Mouse (Mus musculus): Measurements from ENCODE around the gene Fam161a. TPM values are rescaled to one million over a fixed set of nuclear protein-coding genes. Genes with fewer than 3 reads are reported as not detected.
"Not testable (repeated sequence)": the region's sequence is repeated elsewhere in the genome, so short reads cannot be mapped to it uniquely, and the experiment has no call there.

Gene Fam161a
- polyA plus RNA-seq, 1 experiment from 2014 or later, result 3.6 TPM

DNA sequence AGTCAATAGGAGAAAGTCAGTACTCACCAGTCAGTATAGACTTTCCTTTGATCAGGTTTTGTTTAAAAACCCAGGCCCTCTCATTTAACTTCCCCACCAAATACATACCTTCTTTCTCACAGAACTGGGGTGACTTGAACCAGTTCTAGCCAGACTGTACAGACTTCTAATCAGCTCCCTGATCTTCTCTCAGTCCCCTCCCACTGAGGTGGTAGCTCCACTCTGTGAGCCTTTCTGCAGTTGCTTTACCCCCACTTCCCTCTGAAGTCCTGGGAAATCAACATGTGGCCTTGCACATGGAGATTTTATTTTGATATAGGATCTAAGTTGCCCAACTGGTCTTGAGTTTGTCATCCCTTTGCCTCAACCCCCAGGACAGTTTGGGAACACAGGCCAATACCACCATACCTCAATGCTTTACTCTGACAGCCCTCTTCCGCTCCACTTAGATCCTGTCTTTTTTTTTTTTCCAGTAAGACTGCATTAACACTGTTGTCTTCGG, 57.9 kb downstream of the Fam161a start:
- Histone ChIP-seq H3K4me3 (no peak overlapping the region), H3K4me1 (peaks cover 6% of the 10 kb centered on the region; the same call in 1 of the 2 replicates), H3K27ac (no peak overlapping the region), H3K9ac (no peak overlapping the region), H3K9me3 (no peaks in the 10 kb centered on the region; the same call in 1 of the 2 replicates), H3K27me3 (no peaks in the 10 kb centered on the region), H3K36me3 (no peaks in the 10 kb centered on the region), H3K4me2 (no peak overlapping the region)
- ATAC-seq (ENCODE audit: insufficient number of reproducible peaks, insufficient read depth, low FRiP score, low TSS enrichment, low read depth), result no peak
- 87% methylated on average over 2 of the region's 2 CpGs for WGBS

DNA sequence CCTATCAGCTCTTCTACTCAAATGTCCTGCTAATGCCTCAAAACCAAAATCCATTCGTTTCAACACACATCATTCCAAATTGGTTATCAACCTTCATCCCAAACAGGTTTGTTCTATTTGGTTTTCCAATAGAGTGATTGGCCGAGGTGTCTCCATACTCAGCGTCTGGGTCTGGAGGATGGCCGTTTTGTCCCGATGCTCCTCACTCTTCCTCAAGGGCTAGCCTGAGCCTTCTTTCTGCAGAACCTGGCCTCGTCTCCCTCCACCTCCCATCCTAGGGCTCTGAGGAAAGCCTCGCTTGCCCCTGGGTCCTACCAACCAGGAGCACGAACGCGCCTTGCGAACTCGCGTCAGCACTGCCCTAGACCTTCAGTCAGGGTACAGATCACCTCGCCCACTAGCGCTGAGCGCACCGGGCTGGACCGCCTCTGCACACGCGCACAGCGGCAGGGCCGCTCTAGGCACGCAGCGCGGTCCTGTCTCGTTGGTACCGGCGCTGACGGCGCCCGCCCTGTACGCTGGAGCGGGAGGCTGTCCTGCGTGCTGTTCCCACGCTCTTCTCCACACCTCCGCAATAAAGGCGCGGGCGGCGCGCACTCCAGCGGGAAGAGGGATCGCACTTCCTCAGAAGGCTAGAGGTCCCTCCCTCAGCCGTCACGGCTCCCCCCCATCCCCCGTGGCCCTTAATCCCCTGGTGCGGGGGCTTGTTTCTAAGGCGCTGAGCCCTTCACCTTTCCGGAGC, 60.2 kb downstream of the Fam161a start:
- Histone ChIP-seq H3K4me1 (peaks cover 6% of the 10 kb centered on the region; the same call in 1 of the 2 replicates), H3K9me3 (no peaks in the 10 kb centered on the region; the same call in 1 of the 2 replicates), H3K27ac (peak overlapping the region; percentile 60), H3K9ac (peak overlapping the region; percentile 78), H3K4me2 (peak overlapping the region; percentile 77), H3K27me3 (no peaks in the 10 kb centered on the region), H3K36me3 (no peaks in the 10 kb centered on the region), H3K4me3 (peak overlapping the region; percentile 69)
- peak; percentile 99 for ATAC-seq (ENCODE audit: insufficient number of reproducible peaks, insufficient read depth, low FRiP score, low TSS enrichment, low read depth)
- under 1% methylated on average over 49 of the region's 49 CpGs for WGBS

DNA sequence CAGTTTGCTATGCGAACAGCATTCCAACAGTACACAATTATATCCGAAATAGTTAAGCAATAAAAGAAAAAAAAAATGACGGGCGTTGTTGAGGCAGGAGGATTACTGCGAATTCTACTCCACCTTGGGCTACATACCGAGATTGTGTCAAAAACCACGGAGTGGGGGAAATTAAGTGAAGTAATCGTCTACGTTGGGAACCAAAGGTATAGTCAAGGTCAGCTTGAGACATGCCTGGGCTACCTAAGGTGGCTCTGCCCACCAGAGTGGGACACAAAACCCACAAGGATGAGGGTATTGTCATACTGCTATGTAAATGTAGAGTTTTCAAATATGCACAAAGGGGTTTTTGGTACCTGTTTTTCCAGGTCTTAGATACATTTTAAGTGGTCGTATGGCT, 60.9 kb downstream of the Fam161a start:
- no peaks in the 10 kb centered on the region; the same call in 1 of the 2 replicates for H3K9me3 ChIP-seq
- H3K4me3 ChIP-seq, result peak overlapping the region; percentile 69
- H3K9ac ChIP-seq, result peak overlapping the region; percentile 78
- peaks cover 6% of the 10 kb centered on the region; the same call in 1 of the 2 replicates for H3K4me1 ChIP-seq
- ATAC-seq (ENCODE audit: insufficient number of reproducible peaks, insufficient read depth, low FRiP score, low TSS enrichment, low read depth), result no peak
- H3K36me3 ChIP-seq, result no peaks in the 10 kb centered on the region
- no peak overlapping the region for H3K27ac ChIP-seq
- WGBS, result 8% methylated on average over 10 of the region's 10 CpGs
- no peaks in the 10 kb centered on the region for H3K27me3 ChIP-seq
- H3K4me2 ChIP-seq, result peak overlapping the region; percentile 77

- H3K27me3 ChIP-seq; H3K4me2 ChIP-seq; H3K36me3 ChIP-seq; ATAC-seq (ENCODE audit: insufficient number of reproducible peaks, insufficient read depth, low FRiP score, low TSS enrichment, low read depth); H3K27ac ChIP-seq; H3K4me3 ChIP-seq; H3K9me3 ChIP-seq; H3K4me1 ChIP-seq; H3K9ac ChIP-seq: not testable (repeated sequence)
- WGBS, result 90% methylated on average over 9 of the region's 9 CpGs
These were observed 61.7 kb downstream of the Fam161a start for GRCm38 (mm10) chr11:23068986-23069385.

DNA sequence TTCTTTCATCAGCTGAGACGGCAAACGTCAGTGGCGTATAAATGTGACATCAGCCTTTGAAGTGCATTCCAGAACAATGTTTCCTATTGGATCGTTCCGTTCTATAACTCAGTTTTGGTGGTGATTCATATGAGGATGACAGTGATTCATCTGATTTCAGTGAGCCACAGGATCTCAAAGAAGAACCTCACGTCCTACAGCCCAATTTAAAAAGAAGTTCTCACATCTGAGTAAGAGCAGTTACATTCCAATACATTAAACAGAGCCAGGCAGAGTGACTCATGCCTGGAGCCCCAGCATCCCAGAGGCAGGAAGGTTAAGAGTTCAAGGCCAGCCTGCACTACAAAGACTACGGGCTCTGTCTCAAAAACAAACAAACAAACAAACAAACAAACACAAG, 67.5 kb downstream of the Fam161a start:
- Histone ChIP-seq H3K27me3 (no peaks in the 10 kb centered on the region), H3K27ac (no peak overlapping the region), H3K9ac (no peak overlapping the region), H3K4me1 (no peaks in the 10 kb centered on the region), H3K9me3 (no peaks in the 10 kb centered on the region), H3K4me2 (no peak overlapping the region), H3K4me3 (no peak overlapping the region), H3K36me3 (no peaks in the 10 kb centered on the region)
- 70% methylated on average over 7 of the region's 7 CpGs for WGBS
- no peak for ATAC-seq (ENCODE audit: insufficient number of reproducible peaks, insufficient read depth, low FRiP score, low TSS enrichment, low read depth)

- no peak overlapping the region for H3K27ac ChIP-seq
- no peak for ATAC-seq (ENCODE audit: insufficient number of reproducible peaks, insufficient read depth, low FRiP score, low TSS enrichment, low read depth)
- WGBS, result 96% methylated on average over 1 of the region's 1 CpGs
- no peaks in the 10 kb centered on the region for H3K27me3 ChIP-seq
- no peaks in the 10 kb centered on the region for H3K36me3 ChIP-seq
- 0 out of 2 replicates have a peak, but pooled peaks cover 2% of the 10 kb centered on the region for H3K4me1 ChIP-seq
- no peak overlapping the region for H3K4me2 ChIP-seq
- H3K9me3 ChIP-seq, result no peaks in the 10 kb centered on the region
- no peak overlapping the region for H3K9ac ChIP-seq
- no peak overlapping the region for H3K4me3 ChIP-seq
These were observed 71.2 kb downstream of the Fam161a start for GRCm38 (mm10) chr11:23078541-23078940.

Other genes with a start within 250 kb of the Fam161a start
- gene B3gnt2, start 146.6 kb upstream of the Fam161a start, polyA plus RNA-seq (2015; fragmentation: Nextera tagmentation; extraction: Ambion mirVana), result 7.0 and 8.5 TPM in 2 replicates
- 4.0 and 4.8 TPM in 2 replicates for gene Zrsr1, start 35.5 kb upstream of the Fam161a start, polyA plus RNA-seq (2015; fragmentation: Nextera tagmentation; extraction: Ambion mirVana)
- gene Gm28048, start 25.4 kb upstream of the Fam161a start, polyA plus RNA-seq (2015; fragmentation: Nextera tagmentation; extraction: Ambion mirVana), result 8.6 and 12.3 TPM in 2 replicates
- gene Commd1, start 25.1 kb upstream of the Fam161a start, polyA plus RNA-seq (2015; fragmentation: Nextera tagmentation; extraction: Ambion mirVana), result 387 and 398 TPM in 2 replicates
- gene Cct4, start 17.0 kb upstream of the Fam161a start, polyA plus RNA-seq (2015; fragmentation: Nextera tagmentation; extraction: Ambion mirVana), result 285 and 289 TPM in 2 replicates
- 105 and 111 TPM in 2 replicates for gene Xpo1, start 248.5 kb downstream of the Fam161a start, polyA plus RNA-seq (2015; fragmentation: Nextera tagmentation; extraction: Ambion mirVana)